Mouse (Mus musculus) embryonic facial prominence, embryonic 14.5 days (tissue): ENCODE data around the gene Dcxr. TPM values are rescaled to one million over a fixed set of nuclear protein-coding genes. Genes with fewer than 3 reads are reported as not detected.

Experiments used
- ATAC-seq: fragments of 200-750 bp; cut with Nextera tagmentation; 2 replicates; pipeline ENCODE4 v1.8.0; 2017; ENCODE audit warnings: low read depth, moderate number of reproducible peaks, moderate TSS enrichment
- DNase-seq: peaks from one replicate; pipeline ENCODE4 v3.0.0-alpha.2; 2015; ENCODE audit warnings: low spot score
- H3K27ac ChIP-seq: fragments of 300-500 bp; sonication (generic); replicated peaks from 2 replicates; pipeline ENCODE4 v1.5.1; 2014; ENCODE audit warnings: low read depth, mild to moderate bottlenecking, low read length, moderate library complexity
- H3K27me3 ChIP-seq: fragments of 300-500 bp; sonication (generic); replicated peaks from 2 replicates; pipeline ENCODE4 v1.6.1; 2014; ENCODE audit warnings: low read length; ENCODE audit not compliant: control insufficient read depth, insufficient read depth
- H3K36me3 ChIP-seq: fragments of 300-500 bp; sonication (generic); 2 replicates; pipeline ENCODE4 v1.6.1; 2014; ENCODE audit warnings: low read length, mixed read lengths; ENCODE audit not compliant: control insufficient read depth, insufficient read depth
- H3K4me1 ChIP-seq: fragments of 300-500 bp; sonication (generic); 2 replicates; pipeline ENCODE4 v1.6.1; 2014; ENCODE audit warnings: antibody characterized with exemption, low read length; ENCODE audit not compliant: control insufficient read depth, insufficient read depth
- H3K4me2 ChIP-seq: fragments of 300-500 bp; sonication (generic); 2 replicates; pipeline ENCODE4 v1.6.1; 2014; ENCODE audit warnings: low read depth, mild to moderate bottlenecking, low read length, moderate library complexity, mixed read lengths
- H3K4me3 ChIP-seq: fragments of 300-500 bp; sonication (generic); 2 replicates; pipeline ENCODE4 v1.5.1; 2014; ENCODE audit warnings: low read depth, mild to moderate bottlenecking, low read length
- H3K9ac ChIP-seq: fragments of 300-500 bp; sonication (generic); 2 replicates; pipeline ENCODE4 v1.6.1; 2014; ENCODE audit warnings: low read depth, mild to moderate bottlenecking, low read length, moderate library complexity, mixed read lengths
- H3K9me3 ChIP-seq: fragments of 300-500 bp; sonication (generic); 2 replicates; pipeline ENCODE4 v1.6.1; 2016; ENCODE audit warnings: low read length; ENCODE audit not compliant: control insufficient read depth
- WGBS: fragments of 180-500 bp; shearing (Covaris S2); extraction: QIAGEN DNeasy Blood & Tissue Kit; methylation state at CpG from one replicate; pipeline ENCODE4 v1.1.7; 2014; 5-methylcytosine and 5-hydroxymethylcytosine counted together
- polyA plus RNA-seq: library from polyadenylated mRNA; unstranded; fragments of >200 nt; fragmentation: Nextera tagmentation; extraction: Ambion mirVana; gene quantifications from 2 replicates; pipeline ENCODE4 v1.2.1, GENCODE M21; 2014

Gene Dcxr
- polyA plus RNA-seq, 1 experiment from 2014 or later = 27.0 TPM

DNA sequence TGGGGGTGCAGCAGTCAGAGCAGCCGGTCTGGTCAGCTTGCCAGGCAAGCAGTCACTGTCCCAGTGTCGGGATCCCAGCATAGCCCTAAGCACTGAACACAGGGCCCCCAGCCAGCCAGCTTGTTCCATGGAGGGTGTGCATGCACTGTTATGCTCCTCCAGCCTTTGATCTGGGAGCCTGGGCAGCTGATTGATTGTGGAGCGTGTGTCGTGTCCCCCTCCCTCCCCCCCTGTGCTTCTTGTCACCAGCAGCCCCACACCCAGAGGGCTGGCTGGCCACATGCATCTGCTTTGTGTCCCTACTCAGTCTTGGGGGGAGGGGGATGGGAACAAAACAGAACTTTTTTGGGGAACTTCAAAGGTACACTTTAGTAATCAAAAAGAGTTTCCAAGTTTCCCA lies 31.9 kb downstream of the Dcxr start:
- Histone ChIP-seq H3K27ac (peak overlapping the region; percentile 39), H3K9me3 (0 out of 2 replicates have a peak, but pooled peaks cover 4% of the 10 kb centered on the region), H3K4me2 (no peak overlapping the region), H3K4me3 (no peak overlapping the region), H3K9ac (peak overlapping the region; percentile 11; the same call in 1 of the 2 replicates), H3K36me3 (peaks cover 41% of the 10 kb centered on the region), H3K27me3 (no peaks in the 10 kb centered on the region), H3K4me1 (no peaks in the 10 kb centered on the region)
- ATAC-seq (peak; percentile 55; the same call in 1 of the 2 replicates), DNase-seq (no peak)
- 28% methylated on average over 3 of the region's 4 CpGs for WGBS

DNA sequence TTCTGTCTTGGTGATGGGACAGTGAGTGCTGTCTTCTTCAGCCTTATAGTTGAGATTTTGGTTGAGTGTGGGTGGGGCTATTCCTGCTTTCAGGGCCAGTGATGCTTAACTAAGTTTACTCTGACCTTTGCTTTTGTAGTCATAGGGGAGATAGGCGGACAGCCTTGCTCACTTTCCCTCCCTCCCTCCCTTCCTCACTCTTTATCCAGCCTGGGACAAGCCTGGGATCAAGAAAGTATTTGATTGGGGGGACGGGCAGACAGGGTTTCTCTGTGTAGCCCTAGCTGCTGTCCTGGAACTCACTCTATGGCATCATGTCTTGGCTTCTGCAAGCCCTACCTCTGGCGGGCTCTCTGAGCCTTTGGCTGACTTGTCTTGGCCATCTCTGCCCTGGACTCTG lies 33.6 kb downstream of the Dcxr start:
- peaks cover 49% of the 10 kb centered on the region for H3K36me3 ChIP-seq

DNA sequence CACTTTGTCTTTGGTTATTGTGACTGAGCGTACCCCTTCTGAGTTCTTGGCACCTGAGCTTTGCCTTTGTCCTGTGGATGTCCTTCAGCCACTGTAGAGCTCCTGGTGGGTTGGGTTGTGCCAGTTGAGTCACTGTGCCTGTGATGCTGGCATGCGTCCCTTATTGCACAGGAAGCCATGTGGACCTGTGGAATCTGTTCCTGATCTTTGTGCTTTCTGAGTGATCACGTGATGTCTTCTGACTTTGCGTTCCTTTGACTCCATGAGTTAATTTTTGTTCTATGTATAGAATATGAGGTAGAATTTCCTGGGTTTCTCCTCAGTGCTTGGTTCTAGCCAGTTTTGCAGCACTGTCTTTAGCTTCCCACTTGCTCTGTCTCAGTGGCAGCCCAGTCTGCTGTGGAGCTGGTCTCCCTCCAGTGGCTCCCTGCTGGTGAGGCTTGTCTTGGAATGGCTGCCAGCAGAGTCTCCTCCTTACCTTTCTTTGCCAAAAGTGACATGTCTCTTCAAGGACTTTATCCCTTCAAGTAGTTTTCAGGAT lies 34.5 kb downstream of the Dcxr start:
- no peak overlapping the region for H3K27ac ChIP-seq
- H3K9me3 ChIP-seq = 0 out of 2 replicates have a peak, but pooled peaks cover 4% of the 10 kb centered on the region
- no peaks in the 10 kb centered on the region for H3K4me1 ChIP-seq
- H3K27me3 ChIP-seq = no peaks in the 10 kb centered on the region
- no peak overlapping the region for H3K9ac ChIP-seq
- H3K4me2 ChIP-seq = no peak overlapping the region
- H3K36me3 ChIP-seq = peaks cover 51% of the 10 kb centered on the region
- H3K4me3 ChIP-seq = no peak overlapping the region
- ATAC-seq = no peak
- 91% methylated on average over 4 of the region's 4 CpGs for WGBS
- no peak for DNase-seq

More for the DNA sequence above, 33.6 kb downstream of the Dcxr start:
- no peak overlapping the region for H3K4me3 ChIP-seq
- no peaks in the 10 kb centered on the region for H3K4me1 ChIP-seq
- no peak overlapping the region for H3K9ac ChIP-seq
- H3K27ac ChIP-seq = no peak overlapping the region
- ATAC-seq (no peak), DNase-seq (no peak)
- H3K27me3 ChIP-seq = no peaks in the 10 kb centered on the region
- H3K9me3 ChIP-seq = 0 out of 2 replicates have a peak, but pooled peaks cover 4% of the 10 kb centered on the region
- no peak overlapping the region for H3K4me2 ChIP-seq
- 81% methylated on average over 3 of the region's 3 CpGs for WGBS

DNA sequence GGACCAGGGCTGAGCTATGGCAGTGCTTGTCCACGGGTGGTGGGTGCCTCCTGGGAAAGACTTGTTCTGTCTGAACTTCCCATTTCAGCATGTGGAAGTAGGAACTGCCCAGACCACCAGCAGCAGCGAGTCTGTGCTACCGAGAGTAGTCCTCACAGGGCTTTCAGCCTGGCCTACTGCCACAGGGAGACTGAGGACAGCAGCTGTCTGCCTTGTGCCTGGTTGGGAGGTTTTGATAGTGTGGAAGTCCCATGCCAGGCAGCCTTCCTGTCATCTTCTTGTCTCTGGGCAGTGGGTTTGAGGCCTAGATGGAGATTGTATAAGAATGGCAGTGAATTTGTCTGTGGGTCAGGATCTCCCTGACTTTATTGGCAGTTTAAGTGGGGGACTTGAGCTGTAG lies 37.7 kb downstream of the Dcxr start:
- ATAC-seq = no peak
- WGBS = 91% methylated on average over 3 of the region's 3 CpGs
- no peak overlapping the region for H3K4me2 ChIP-seq
- 0 out of 2 replicates have a peak, but pooled peaks cover 5% of the 10 kb centered on the region for H3K4me1 ChIP-seq
- H3K9ac ChIP-seq = no peak overlapping the region
- no peaks in the 10 kb centered on the region for H3K9me3 ChIP-seq
- no peaks in the 10 kb centered on the region for H3K27me3 ChIP-seq
- peaks cover 56% of the 10 kb centered on the region for H3K36me3 ChIP-seq
- H3K27ac ChIP-seq = no peak overlapping the region
- H3K4me3 ChIP-seq = no peak overlapping the region
- DNase-seq = no peak

DNA sequence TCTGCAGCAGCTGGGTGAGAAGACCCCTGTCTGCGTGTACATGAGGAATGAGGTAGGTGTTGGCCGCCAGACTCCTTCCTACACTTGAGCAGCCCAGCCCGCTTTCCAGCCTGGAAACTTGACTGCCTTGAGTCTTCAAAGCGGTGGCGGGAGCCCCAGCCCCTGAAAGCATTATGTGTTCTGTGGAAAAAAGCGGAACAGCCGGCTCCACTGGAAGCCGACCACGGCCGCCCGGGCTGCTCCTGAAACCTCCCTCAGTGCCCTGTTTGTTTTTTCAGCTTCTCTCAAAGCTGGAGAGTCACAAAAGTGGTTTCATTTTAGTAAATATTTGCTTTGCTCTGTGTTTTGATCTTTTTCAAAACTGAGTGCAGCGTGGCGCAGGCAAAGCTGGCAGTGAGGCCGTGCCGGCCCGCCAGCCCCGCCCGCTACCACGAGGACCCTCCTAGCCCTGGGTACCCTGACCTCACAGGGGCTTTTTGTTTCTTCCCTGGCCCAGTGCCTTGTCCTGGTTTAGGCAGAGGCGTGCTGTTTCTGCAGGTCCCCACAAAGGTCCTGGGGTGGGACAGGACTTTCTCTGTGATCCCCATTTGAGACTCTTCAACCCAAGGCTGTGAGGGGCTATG lies 40.3 kb downstream of the Dcxr start:
- Histone ChIP-seq H3K36me3 (peaks cover 48% of the 10 kb centered on the region), H3K4me2 (peak overlapping the region; percentile 24; the same call in 1 of the 2 replicates)
- WGBS = 56% methylated on average over 20 of the region's 20 CpGs

DNA sequence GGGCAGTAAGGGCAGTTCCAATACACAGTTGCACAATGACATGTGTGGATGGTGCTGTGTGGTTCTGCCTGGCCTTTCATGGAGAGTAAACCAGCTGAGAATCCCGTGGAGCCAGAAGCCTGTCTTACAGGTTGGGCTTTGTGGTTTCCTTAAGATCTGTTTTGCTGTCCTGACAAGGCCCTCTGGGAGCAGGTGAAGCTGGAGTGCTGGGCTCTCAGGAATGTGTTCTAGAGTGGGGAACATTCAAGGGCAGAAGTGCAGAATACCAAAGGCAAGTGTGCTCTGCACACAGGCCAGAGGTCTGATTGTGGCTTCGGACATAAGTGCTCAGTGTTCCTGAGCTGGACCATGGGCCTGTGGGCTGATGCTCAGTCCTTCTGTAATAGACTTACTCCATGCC lies 42.4 kb downstream of the Dcxr start:
- H3K9ac ChIP-seq = no peak overlapping the region
- no peak overlapping the region for H3K4me2 ChIP-seq
- WGBS = 80% methylated on average over 2 of the region's 2 CpGs
- H3K9me3 ChIP-seq = no peaks in the 10 kb centered on the region
- no peak overlapping the region for H3K27ac ChIP-seq
- H3K4me1 ChIP-seq = 0 out of 2 replicates have a peak, but pooled peaks cover 5% of the 10 kb centered on the region
- no peaks in the 10 kb centered on the region for H3K27me3 ChIP-seq
- H3K36me3 ChIP-seq = peaks cover 52% of the 10 kb centered on the region
- DNase-seq = no peak
- no peak for ATAC-seq
- no peak overlapping the region for H3K4me3 ChIP-seq

More for the DNA sequence above, 40.3 kb downstream of the Dcxr start:
- H3K27ac ChIP-seq = peak overlapping the region; percentile 84
- no peaks in the 10 kb centered on the region for H3K27me3 ChIP-seq
- H3K9me3 ChIP-seq = no peaks in the 10 kb centered on the region
- H3K4me1 ChIP-seq = 0 out of 2 replicates have a peak, but pooled peaks cover 5% of the 10 kb centered on the region
- DNase-seq (peak; percentile 74), ATAC-seq (peak; percentile 62)
- no peak overlapping the region for H3K9ac ChIP-seq
- H3K4me3 ChIP-seq = no peak overlapping the region

DNA sequence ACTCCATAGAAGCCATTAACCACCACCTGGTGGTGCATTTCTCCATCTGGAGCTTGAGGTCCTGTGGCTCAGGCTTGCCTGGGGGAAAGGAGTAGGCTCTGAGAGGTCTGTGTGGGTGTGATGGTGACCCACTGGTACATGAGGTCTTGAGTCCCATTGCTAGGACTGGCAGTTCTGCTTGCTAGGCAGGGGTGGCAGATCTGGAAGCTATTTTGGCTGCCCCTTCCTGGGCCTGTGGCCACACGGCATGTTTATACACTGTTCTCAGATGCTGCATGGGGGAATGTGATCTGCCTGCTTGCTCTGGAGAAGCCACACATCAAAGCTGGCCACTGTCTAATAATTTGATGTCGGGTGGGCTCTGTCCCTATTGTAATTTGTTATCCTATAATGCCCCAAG lies 43.0 kb downstream of the Dcxr start:
- ATAC-seq (no peak), DNase-seq (no peak)
- H3K4me2 ChIP-seq = no peak overlapping the region
- no peak overlapping the region for H3K4me3 ChIP-seq
- 62% methylated on average over 2 of the region's 2 CpGs for WGBS
- H3K9ac ChIP-seq = no peak overlapping the region
- no peak overlapping the region for H3K27ac ChIP-seq
- no peaks in the 10 kb centered on the region for H3K27me3 ChIP-seq
- 0 out of 2 replicates have a peak, but pooled peaks cover 5% of the 10 kb centered on the region for H3K4me1 ChIP-seq
- H3K36me3 ChIP-seq = peaks cover 52% of the 10 kb centered on the region
- H3K9me3 ChIP-seq = no peaks in the 10 kb centered on the region

DNA sequence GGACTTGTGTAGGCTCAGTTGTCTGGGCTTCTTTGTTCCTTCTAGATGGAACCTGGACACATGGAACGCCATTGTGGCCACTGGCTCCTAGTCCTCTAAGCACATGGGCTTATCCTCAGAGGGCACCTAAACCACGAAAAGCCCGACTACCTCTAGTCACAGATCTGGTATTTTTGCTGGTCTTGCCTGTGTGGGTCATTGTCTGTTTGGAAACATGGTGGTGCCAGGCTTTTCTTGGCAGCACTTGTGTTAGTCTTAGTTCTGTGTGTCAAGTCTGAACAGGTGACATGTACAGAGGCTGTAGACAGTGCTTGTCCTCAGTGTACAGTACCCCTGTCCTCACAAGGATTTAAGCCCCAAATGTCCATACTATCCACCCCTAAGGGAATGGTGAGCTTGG lies 43.5 kb downstream of the Dcxr start:
- Histone ChIP-seq H3K4me2 (no peak overlapping the region), H3K36me3 (peaks cover 51% of the 10 kb centered on the region), H3K4me1 (0 out of 2 replicates have a peak, but pooled peaks cover 5% of the 10 kb centered on the region), H3K9me3 (no peaks in the 10 kb centered on the region), H3K27me3 (no peaks in the 10 kb centered on the region), H3K9ac (no peak overlapping the region), H3K4me3 (no peak overlapping the region), H3K27ac (no peak overlapping the region)
- 88% methylated on average over 3 of the region's 3 CpGs for WGBS
- no peak for ATAC-seq
- DNase-seq = no peak

DNA sequence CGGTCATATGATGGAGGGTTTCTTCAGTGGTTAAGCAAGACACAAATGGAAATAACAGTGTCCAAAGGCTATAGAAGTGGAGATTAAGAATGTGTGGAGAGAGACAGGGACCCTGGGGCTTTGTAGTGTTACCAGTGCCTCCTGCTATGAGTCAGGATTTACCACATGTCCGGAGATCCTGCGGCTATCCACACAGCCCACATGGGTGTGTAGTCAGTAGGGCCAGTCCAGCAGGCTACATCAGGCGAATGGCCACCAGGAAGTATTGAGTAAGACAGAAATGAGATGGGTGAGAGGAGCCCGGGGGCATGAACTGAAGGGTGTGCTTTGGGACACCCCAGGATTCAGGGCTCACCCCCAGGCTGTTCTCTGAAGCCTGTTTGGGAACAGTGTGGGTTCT lies 44.4 kb downstream of the Dcxr start:
- no peaks in the 10 kb centered on the region for H3K9me3 ChIP-seq
- 91% methylated on average over 5 of the region's 5 CpGs for WGBS
- no peak overlapping the region for H3K4me2 ChIP-seq
- no peak overlapping the region for H3K4me3 ChIP-seq
- DNase-seq (no peak), ATAC-seq (no peak)
- no peak overlapping the region for H3K9ac ChIP-seq
- H3K4me1 ChIP-seq = 0 out of 2 replicates have a peak, but pooled peaks cover 5% of the 10 kb centered on the region
- H3K27me3 ChIP-seq = no peaks in the 10 kb centered on the region
- H3K36me3 ChIP-seq = peaks cover 56% of the 10 kb centered on the region
- H3K27ac ChIP-seq = no peak overlapping the region
